Mouse (Mus musculus) ES-Bruce4 (cell line): ENCODE results near the gene Cog5.

Experiments
- CTCF ChIP-seq: IDR thresholded peaks from one replicate; pipeline ENCODE4 v1.8.1; 2011; ENCODE audit warnings: low read depth, low read length
- EP300 ChIP-seq: IDR thresholded peaks from 2 replicates; pipeline ENCODE4 v1.6.1; 2011; ENCODE audit warnings: low read depth, low read length; ENCODE audit not compliant: insufficient read depth
- POLR2A ChIP-seq: IDR thresholded peaks from one replicate; pipeline ENCODE4 v1.8.1; 2011; ENCODE audit warnings: low read length; ENCODE audit not compliant: insufficient read depth

- no peak for TF ChIP-seq CTCF
- TF ChIP-seq EP300: no peak
- TF ChIP-seq POLR2A: no peak
Measured at GRCm38 (mm10) chr12:31835480-31835879, 180.8 kb downstream of the Cog5 start.
